Mouse (Mus musculus): ENCODE data around the gene Xpnpep3.

The Xpnpep3 gene

DNA sequence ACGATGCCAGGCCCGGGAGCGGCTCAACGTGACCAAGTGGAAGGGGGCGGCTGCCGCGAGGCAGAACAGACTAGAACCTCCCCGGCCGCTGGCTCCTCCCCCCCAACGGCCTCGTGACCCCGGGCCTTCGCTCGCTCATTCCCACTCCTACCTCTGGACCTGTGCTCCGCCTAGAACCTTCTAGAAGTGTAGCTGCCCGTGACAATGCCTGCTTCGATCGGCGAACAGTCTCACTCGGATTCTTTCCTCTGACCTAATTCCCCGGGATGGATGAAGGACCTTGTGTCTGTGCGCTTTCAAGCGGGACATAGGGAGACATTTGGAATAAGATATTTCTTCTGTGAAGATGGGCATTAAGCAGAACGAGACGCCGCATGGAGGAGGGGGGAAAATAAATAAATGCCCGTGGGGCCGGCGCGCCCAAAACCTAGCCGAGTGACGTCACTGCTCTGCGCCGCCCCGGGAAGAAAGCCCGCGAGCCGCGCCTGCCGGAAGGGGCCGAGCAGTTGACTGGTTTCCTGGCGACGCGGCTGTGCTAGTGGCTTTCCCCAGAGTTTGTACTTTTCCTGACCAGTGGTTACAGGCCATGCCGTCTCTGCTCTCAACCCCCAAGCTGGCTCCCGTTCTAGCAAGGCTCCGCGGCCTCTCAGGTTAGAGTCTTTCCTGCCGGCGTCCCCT, at the start of gene Xpnpep3, which contains the start of gene St13:
Gene Xpnpep3, plus strand, starts transcription at position 501 of the 678 bp plus-strand sequence.
Gene St13, minus strand, starts transcription at position 440 of the 678 bp plus-strand sequence.
- peak; percentile 94 to 97 for DNase-seq (ENCODE audit: low spot score in 2 of 2)

DNA sequence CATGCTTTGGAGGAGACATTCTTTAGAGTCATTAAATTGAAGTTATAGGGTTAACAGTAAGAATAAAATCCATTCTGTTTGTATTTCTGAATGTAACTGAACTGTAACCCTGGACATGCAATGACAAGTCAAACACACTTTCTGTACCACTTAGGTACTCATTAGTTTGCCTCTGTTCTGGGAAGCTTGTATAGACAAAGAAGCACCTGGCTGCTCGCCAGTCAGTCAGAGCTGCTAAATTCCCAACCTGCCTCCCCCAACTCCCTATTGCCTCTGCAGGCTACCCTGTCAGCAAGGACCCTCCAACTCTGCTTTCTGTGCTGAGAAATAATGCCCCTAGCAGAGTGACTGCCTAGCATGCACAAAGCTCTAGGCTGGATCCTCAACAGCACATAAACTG, 49.5 kb upstream of the Xpnpep3 start:
- no peak for DNase-seq (ENCODE audit: low spot score in 2 of 2)

GRCm38 (mm10) chr15:81352638-81353037, 47.3 kb upstream of the Xpnpep3 start:
- no peak for DNase-seq (ENCODE audit: low spot score in 2 of 2)

DNA sequence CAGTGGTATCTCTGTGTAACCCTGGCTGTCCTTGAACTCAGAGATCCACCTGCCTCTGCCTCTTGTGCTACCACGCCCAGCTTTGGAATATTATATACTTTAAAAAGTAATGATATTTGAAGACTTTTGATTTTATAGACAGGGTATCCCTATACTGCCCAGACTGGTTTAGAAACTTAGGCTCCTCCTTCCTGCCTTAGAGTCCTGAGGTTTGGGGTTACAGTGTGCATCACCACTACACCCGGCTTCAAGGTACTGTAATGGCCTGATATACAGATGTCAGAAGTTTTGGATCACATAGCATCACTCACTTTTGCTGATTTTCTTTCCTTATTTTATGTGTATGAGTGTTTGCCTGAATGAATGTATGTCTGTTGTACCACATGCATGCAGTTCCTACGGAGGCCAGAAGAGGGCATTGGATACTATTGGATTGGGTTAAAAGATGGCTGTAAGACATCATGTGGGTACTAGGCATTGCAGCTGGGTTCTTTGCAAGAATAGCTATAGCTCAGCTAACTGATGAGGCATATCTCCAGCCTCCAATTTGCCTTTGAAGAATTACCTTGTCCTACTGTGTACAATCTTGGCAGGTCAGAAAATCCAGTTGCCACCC, 44.7 kb upstream of the Xpnpep3 start:
- no peak for DNase-seq (ENCODE audit: low spot score in 2 of 2)

GRCm38 (mm10) chr15:81356946-81357345, 43.0 kb upstream of the Xpnpep3 start:
- no peak for DNase-seq (ENCODE audit: low spot score in 2 of 2)

GRCm38 (mm10) chr15:81358943-81359342, 41.0 kb upstream of the Xpnpep3 start:
- DNase-seq (ENCODE audit: low spot score in 2 of 2), result no peak

- no peak for DNase-seq (ENCODE audit: low spot score in 2 of 2)
These were observed 40.5 kb upstream of the Xpnpep3 start for GRCm38 (mm10) chr15:81359421-81359820.

GRCm38 (mm10) chr15:81360345-81361021, 39.5 kb upstream of the Xpnpep3 start, which contains the start of gene Slc25a17:
TSS of gene Slc25a17 (minus strand) at chr15:81360812.
- DNase-seq (ENCODE audit: low spot score in 2 of 2), result peak; percentile 90 to 91

DNA sequence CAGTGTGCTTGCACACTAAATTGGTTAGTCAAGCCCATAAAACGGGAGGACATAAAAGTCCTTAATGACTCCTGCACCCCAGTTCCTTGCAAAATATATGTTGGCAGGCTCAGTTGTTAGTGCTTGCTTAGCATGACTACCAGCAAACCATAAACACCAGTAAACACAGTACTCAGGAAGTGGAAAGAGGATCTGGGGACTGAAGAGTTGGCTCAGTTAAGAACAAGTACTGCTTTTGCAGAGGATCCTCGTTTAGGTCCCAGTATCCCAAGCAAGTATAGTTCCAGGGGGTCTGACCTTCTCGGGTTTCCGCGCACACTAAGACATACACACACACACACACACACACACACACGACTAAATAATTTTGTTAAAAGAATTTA, 38.9 kb upstream of the Xpnpep3 start:
- DNase-seq (ENCODE audit: low spot score in 2 of 2), result no peak

GRCm38 (mm10) chr15:81361417-81362015, 38.4 kb upstream of the Xpnpep3 start:
- DNase-seq (ENCODE audit: low spot score in 2 of 2), result no peak

DNA sequence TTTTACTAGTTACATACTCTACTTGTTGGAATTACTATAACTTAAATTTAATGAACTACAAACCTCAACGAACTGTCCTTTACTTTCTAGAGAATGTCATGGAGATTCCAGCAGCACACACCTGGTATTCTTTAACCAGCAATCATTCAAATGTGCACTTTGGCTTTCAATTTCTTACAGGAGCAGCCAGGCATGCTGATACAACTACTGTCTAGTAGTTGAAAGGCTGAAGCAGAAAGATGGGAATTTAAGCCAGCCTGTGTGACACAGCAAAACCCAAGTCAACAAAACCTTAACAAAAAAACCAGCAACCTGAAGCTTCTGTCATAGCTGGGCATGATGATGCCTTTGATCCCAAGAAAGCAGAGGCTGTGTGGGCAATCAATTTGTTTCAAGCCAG, 37.4 kb upstream of the Xpnpep3 start:
- no peak for DNase-seq (ENCODE audit: low spot score in 2 of 2)

DNA sequence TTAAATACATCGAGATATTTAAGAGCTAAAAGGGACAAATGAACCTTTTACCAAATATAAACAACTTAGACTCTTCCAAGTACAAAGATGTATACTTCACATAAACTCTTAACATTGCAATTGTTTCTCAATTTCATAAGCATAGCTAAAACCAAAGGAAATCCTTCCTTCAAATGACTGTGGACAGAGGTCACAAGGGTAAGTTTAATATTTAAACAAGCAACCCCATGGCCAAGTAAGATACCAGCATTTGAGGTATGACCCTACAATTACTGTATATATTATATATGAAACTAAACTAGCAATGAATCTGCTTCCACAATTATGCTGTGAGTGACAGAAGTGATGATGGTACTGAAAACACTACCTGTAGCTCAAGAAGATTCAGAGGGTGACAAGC, 35.7 kb upstream of the Xpnpep3 start:
- DNase-seq (ENCODE audit: low spot score in 2 of 2), result no peak

DNA sequence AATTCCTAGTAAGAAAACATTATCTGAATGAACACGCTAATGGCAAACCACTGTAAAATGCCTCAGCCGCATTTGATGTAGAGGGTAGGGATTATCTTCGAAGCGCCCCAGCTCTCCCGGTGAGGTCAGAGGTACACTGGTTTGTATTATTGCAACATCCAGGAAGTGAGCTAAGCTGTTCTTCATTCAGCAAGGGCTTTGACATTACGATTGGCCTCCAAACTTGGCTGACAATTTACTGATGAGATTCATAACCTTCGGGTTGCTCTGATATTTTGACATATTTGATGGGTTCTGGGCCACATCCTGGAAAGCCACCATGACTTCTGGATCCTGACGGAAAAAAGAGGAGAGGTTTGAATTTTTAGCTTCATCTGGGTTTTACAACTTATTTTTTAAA, 34.7 kb upstream of the Xpnpep3 start:
- DNase-seq (ENCODE audit: low spot score in 2 of 2), result no peak

DNA sequence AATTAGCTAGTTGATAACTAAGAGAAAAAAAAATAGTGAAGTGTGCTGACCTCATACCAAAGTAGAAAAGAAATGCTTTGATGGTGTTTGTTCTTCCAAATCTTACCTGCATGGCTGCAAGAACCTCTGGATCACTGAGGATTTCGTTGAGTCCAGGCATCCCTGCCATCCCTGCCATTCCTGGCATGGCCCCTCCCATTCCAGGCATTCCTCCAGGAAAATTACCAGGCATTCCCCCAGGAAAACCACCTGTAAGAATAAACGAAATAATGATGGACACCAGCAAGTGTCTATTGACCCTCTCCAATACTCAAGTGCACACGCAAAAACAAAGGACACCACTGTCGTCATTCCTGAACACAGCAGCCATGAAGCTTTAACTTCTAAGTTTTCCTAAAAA, 33.7 kb upstream of the Xpnpep3 start:
- DNase-seq (ENCODE audit: low spot score in 2 of 2), result no peak

- DNase-seq (ENCODE audit: low spot score in 2 of 2), result no peak
These were observed 31.3 kb upstream of the Xpnpep3 start for GRCm38 (mm10) chr15:81368601-81369000.

GRCm38 (mm10) chr15:81370356-81370755, 29.6 kb upstream of the Xpnpep3 start:
- no peak for DNase-seq (ENCODE audit: low spot score in 2 of 2)

DNA sequence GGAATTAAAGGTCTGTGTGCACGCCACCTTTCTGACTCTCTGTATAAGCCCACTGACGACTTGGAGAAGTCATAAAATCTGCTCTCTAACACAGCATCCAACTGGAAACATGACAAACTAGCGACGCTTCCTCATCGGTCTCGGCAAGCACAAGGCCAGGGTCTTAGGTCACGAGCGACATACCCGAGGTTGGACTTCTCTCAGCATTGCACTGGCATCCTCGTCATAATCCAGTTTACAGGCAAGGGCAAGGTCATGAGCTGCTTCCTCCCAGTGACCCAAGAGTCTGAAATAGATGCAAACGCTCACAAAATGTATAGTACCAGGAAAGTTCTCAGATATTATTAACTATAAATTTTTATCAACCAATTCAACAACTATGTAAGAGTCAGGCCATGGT, 25.3 kb upstream of the Xpnpep3 start:
- no peak for DNase-seq (ENCODE audit: low spot score in 2 of 2)

GRCm38 (mm10) chr15:81378845-81379244, 21.1 kb upstream of the Xpnpep3 start:
- DNase-seq (ENCODE audit: low spot score in 2 of 2), result no peak

DNA sequence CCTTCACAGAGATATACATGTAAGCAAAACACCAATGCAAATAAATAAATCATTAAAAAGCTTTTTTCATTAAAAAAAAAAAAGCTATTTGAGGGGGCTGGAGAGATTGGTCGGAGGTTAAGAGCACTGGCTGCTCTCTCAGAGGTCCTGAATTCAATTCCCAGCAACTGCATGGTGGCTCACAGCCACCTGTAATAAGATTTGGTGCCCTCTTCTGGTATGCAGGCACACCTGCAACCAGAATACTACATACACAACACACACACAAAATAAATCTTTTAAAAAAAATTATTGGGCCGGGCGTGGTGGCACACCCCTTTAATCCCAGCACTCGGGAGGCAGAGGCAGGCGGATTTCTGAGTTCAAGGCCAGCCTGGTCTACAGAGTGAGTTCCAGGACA, 13.6 kb upstream of the Xpnpep3 start:
- DNase-seq (ENCODE audit: low spot score in 2 of 2), result no peak

- DNase-seq (ENCODE audit: low spot score in 2 of 2), result peak in 1 of 2 experiments; percentile 9
These were observed 6.9 kb upstream of the Xpnpep3 start for GRCm38 (mm10) chr15:81392997-81393396.

- no peak for DNase-seq (ENCODE audit: low spot score in 2 of 2)
These were observed 5.6 kb upstream of the Xpnpep3 start for GRCm38 (mm10) chr15:81394211-81394915.

GRCm38 (mm10) chr15:81398189-81398588, 1.7 kb upstream of the Xpnpep3 start:
- DNase-seq (ENCODE audit: low spot score in 2 of 2), result no peak
